18 mouse cellular contexts compared by ENCODE assay signal in genomic region chr6:87447217-87447616, GRCm38 (mm10). TPM values are rescaled to one million over a fixed set of nuclear protein-coding genes. Genes with fewer than 3 reads are reported as not detected.
"Had no signal": no experiment of that assay in that cellular context is flagged by ENCODE, and none has a peak within 500 bp of the region (broad histone marks: within the 10 kb centered on the region; RNA-seq: fewer than 3 reads in every experiment).

No protein-coding gene starts in this region.

- H3K27ac ChIP-seq: limb, embryonic 13.5 days; liver, embryonic 14.5 days; midbrain, embryonic 10.5 days; neural tube, embryonic 15.5 days; stomach, embryonic 15.5 days had no signal

- H3K9me3 ChIP-seq: limb, embryonic 13.5 days; midbrain, embryonic 10.5 days; neural tube, embryonic 15.5 days; stomach, embryonic 15.5 days had no signal

- H3K9ac ChIP-seq: limb, embryonic 13.5 days; liver, embryonic 14.5 days; neural tube, embryonic 15.5 days; stomach, embryonic 15.5 days had no signal

- H3K4me2 ChIP-seq: limb, embryonic 13.5 days; neural tube, embryonic 15.5 days; stomach, embryonic 15.5 days had no signal

- H3K36me3 ChIP-seq: limb, embryonic 13.5 days; midbrain, embryonic 10.5 days; neural tube, embryonic 15.5 days; stomach, embryonic 15.5 days had no signal

- H3K4me3 ChIP-seq: limb, embryonic 13.5 days; midbrain, embryonic 10.5 days; myocyte; neural tube, embryonic 15.5 days; stomach, embryonic 15.5 days had no signal

- H3K4me1 ChIP-seq: neural tube, embryonic 15.5 days; stomach, embryonic 15.5 days had no signal

- DNase-seq: kidney, postnatal 25 days; layer of hippocampus, adult 9-11 months; layer of hippocampus, postnatal 36 days; lung, adult 18-20 months; midbrain, embryonic 14.5 days; thymus, adult 2 months; thymus, postnatal 25 days had no signal

- H3K27me3 ChIP-seq: limb, embryonic 13.5 days; neural tube, embryonic 15.5 days; stomach, embryonic 15.5 days had no signal

RNA-seq across cellular contexts. Expression of gene Bmp10, which starts 18.4 kb away (rescaled TPM):
- total RNA-seq: layer of hippocampus, postnatal 36 days; left cerebral cortex, postnatal 36 days had no signal
- polyA plus RNA-seq: kidney, embryonic 16.5 days; limb, embryonic 13.5 days; midbrain, embryonic 10.5 days; midbrain, embryonic 14.5 days; myocyte; neural tube, embryonic 11.5 days; neural tube, embryonic 15.5 days; stomach, embryonic 15.5 days; testis, adult 2 months had no signal

RNA-seq across cellular contexts. Expression of gene Gkn3, which starts 58.5 kb away (rescaled TPM):
- total RNA-seq: liver, adult 2 months had no signal
- polyA plus RNA-seq: liver, adult 2 months; midbrain, embryonic 10.5 days; midbrain, embryonic 14.5 days; myocyte; neural tube, embryonic 11.5 days had no signal
